Mouse (Mus musculus) urinary bladder, postnatal 10 days (tissue): ENCODE data around the gene Ccdc78.
"Not testable (repeated sequence)": the region's sequence is repeated elsewhere in the genome, so short reads cannot be mapped to it uniquely, and the experiment has no call there.

ENCODE experiments used
- DNase-seq: peaks from one replicate; pipeline ENCODE4 v3.0.0; 2022; ENCODE audit warnings: low spot score

Ccdc78 gene

DNA sequence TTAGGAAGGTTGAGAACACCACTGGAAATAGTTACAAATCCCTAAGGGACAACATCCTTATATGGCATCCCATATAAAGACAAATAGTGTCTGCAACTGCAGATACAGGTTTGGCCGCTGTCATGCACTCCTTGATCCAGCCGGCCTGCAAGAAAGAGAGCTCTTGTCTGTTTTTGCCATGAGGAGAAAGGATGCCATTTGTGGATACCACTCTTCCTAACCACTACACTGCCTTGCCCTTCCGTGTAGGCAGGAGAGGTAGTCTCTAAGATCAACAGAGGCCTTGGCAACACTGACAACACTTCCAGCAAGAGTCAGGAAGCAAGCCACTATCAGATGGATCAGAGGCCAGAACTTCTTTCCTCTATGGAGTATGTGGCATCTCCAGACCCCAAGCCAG lies at the start of gene Ccdc78:
Gene Ccdc78 (plus strand): TSS at position 301 of the 400 bp plus-strand sequence.
- no peak for DNase-seq

DNA sequence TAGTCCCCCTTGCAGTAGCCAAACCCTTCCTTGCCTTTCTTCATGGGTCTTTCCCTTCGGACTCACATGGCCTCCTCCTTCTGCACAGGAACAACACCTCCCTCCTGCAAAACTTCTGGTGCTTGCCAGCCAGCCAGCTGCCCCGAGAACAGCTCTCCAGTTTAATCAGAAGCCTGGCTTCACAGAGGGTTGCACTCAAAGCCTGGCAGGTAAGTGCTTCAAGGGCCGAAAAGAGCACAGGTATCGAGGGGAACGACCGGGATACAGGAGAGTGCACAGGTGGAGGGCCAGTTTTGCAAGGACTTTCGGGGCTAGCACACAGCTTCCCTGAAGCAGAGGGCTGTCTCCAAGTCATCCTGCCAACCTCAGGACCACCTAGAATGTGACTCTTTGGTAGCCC lies 47.5 kb upstream of the Ccdc78 start:
- DNase-seq = no peak

DNA sequence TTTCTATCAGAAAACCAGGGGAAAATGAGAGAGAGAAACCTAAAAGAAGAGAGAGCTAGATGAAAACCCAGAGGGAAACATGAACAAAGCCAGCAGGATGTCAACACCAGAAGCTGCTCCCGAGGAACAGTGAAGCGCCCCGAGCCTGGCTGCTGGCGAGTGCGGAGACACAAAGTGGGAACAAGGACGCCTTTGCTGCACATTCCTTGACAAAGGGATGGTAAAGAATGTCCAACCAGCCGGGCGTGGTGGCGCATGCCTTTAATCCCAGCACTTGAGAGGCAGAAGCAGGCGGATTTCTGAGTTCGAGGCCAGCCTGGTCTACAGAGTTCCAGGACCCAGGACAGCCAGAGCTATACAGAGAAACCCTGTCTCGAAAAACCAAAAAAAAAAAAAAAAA lies 44.9 kb upstream of the Ccdc78 start:
- DNase-seq = not testable (repeated sequence)

DNA sequence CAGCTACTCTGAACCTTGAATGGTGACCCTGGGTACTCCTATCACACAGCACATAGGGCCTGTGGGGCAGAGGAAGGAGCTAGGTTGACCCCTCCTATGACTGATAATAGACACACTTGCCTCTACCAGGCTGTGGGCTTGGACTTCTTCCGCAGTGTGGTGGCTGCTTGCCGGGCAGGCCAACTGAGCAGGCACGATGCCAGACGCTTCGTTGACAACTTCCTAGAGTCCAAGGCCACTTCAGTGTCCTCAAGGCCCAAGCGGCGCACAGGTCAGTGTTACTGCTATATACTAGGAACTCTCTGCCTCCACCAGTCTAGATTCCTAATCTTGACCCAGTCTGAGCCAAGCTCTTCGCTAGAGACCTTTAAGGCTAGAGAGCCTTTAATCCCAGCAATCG lies 42.5 kb upstream of the Ccdc78 start:
- no peak for DNase-seq

DNA sequence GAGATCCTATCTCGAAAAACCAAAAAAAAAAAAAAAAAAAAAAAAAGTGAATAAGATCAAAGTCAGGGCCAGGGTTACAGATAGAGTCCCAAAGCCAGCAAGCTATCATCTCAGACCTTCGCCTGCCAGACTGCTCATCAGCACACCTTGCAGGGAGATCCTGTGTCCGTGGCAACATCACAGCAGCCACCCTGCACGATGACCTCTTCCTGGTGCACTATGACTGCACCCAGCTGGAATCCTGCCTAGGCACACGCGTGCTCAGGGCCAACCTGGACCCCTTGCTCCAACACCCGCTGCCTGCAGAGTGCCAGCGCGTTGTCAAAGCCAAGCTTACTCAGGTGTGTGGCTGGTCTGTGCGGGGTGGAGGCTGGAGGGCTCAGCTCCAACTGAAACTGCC lies 42.1 kb upstream of the Ccdc78 start:
- no peak for DNase-seq

DNA sequence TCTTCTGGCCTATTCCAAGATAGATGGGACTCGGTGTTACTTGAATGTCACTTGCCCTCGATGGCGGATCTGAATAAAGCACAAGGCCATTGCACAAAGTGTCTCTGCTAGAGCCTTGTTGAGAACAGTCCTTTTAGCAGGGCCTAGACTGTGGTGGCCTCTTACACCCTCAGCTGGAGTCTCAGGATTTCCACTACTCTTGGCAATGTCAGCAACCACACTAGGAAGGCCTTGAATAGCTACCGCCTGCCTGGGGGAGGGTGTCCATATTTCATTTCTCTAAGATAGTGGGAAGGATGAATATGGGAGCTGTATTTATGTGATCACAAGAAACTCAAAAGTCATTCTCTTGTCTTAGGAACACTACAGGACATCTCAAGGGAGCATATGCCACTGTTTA lies 38.1 kb upstream of the Ccdc78 start:
- no peak for DNase-seq

DNA sequence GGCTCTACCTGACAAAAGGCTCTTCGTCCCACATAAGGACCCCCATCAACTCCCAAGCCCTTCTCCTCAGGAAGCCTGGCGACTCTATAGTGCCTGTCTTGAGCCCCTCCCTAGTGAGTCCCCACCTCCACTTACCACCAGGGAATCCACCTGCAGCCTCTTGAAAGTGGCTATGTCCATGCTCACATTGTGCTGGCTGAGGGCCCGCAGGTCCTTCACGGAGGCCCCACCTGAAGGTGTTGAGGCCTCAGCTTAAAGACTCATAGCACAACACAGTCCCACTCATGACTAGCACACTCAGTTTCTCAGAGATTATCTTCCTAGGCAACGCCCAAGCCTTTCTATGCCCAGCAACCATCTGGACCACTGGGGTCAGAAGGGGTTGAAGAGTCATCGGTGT lies 37.1 kb upstream of the Ccdc78 start:
- DNase-seq = no peak

DNA sequence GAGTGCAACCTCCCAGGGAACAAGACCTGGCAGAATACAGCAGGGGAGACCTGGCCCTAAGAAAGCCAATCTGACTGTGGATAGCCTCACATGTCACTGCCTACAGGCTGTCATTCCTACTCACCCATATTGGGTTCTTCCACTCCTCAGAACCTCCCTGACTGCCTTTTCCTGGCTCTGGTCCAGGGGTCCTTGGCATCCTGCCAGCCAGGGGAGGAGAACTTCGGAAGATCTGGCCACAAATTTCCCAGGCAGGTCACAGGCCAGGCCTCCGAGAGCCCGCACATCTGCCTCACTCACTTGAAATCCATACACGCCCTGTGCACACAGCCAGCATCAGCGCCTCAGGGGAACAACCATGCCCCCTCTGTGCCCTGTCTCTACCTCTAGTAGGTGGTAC lies 34.9 kb upstream of the Ccdc78 start:
- no peak for DNase-seq

DNA sequence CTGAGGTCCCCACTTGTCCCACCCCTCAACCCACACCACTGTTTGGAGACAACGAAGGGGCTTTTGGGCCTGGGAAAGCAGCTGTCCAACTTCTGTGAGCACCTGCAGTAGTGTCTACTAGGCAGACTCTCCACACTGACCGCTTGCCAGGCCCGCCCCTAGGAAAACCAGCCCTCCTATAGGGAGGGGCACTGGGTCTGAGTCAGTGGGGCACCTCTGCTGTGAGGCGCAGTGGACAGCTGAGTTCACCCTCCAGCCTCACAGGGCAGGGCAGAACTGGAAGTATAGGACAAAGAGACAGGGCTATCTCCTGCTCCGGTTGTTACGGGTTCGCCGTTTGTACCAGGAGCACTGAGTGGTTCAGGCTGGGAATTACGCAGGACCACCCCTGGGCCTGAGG lies 32.1 kb upstream of the Ccdc78 start, which contains the start of gene Msln:
Gene Msln (minus strand): TSS at position 138 of the 400 bp plus-strand sequence.
- DNase-seq = no peak

DNA sequence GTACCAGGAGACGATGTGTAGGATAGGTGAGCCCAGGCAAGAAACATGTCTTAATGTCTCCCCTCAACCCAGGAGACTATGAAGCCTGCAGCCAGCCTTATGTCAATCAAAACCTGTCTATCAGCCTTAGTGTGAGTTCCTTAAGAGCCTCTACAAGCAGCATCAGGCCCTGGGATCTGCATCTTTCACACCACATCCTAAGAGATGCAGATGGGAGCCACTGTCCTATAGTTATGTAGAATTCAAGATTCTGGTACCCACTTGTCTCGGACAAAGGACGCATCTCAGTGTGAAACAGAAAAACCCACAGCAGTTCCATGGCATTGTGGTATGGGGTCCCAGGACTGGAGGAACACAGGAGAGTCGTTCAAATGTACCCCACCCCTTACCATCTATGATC lies 31.3 kb upstream of the Ccdc78 start:
- no peak for DNase-seq

DNA sequence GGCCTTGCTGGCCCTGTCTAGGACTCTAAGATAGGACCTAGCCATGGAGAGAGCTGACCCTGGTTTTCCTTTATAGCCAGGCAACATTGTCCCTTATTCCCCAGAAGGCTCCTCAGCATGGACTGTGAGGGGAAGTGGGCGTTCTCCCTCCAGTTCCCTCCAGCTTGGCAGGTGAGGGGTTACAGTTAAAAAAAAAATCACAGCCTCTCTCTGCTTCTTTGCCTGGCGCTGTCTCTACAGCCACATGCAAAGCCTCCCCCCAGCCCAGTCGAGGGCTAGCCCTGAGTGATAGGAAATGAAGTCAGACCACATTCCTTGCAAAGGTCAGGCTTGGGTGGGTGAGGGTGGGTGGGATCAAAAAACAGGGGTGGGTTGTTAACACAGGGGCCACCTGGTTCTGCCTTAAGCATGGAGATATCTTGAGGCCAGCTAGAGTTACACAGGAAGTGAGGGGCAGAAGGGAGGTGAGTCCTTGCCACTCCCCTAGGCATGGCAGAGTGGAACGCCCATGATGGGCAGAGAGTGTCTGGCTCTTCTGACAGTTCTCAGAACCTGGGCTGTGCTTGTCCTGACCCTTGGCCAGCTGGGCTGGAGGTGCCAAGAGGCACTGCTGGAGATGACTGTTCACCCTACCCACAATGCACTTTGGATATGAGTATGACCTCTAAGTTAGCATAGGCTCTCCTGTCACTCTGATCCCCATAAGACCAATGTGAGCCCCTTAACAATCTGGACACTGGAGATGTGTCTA lies 30.6 kb upstream of the Ccdc78 start:
- DNase-seq = no peak

DNA sequence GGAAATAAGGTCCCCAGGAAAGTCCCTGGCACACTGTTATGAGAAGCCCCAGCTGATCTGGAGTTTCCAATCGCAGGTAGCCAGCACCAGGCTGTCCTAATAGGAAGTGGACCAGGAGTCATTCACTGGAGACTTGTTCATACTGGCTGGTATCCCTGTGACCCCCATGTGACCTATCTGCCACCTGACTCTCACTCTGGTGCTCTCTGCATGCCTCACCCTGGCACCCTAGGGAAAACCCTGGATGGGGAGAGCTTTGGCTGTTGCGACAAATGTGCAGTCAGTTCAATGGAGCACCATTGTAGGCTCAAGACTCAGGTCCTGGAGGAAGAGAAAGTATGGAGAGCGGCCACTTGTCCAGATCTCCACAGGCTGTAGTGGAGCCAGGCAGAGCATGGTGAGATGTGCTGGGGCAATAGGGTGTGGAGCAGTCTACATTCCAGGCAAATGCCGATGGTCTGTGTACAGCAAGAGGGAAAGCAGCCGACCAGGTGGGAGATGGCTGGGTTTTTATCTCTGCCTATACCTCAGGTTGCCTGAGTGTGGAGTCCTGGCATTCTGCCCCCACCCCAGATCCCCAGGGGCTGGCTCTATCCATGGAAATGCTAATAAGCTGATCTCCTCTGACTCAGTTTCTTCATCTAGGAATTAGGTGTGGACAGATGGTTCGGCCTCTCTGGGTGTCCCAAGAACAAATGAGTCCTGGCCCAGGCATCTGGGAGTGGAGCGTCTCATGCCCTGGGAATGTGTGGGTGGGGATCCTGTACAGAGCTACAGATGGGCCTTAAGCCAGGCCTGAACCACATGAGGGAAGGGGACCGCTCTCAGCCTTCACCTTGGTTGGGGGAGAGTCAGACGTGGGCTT lies 29.8 kb upstream of the Ccdc78 start:
- no peak for DNase-seq

DNA sequence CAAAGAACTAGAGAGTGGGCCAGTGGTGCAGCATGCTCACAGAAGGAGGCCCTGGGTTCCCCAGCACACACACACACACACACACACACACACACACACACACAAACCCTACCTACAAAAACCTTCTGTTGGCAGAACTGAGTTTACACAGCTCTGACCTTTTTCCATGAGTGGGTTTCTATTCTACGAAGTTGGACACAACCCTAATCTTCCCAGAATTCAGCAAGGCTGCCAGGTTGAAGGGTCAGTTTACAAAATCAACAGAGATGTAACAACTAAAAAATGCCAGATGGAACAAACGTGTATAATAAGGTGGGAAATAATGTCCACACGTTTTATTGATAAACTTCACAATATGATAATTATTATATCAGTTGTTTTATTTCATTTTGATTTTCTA lies 28.7 kb upstream of the Ccdc78 start:
- no peak for DNase-seq

DNA sequence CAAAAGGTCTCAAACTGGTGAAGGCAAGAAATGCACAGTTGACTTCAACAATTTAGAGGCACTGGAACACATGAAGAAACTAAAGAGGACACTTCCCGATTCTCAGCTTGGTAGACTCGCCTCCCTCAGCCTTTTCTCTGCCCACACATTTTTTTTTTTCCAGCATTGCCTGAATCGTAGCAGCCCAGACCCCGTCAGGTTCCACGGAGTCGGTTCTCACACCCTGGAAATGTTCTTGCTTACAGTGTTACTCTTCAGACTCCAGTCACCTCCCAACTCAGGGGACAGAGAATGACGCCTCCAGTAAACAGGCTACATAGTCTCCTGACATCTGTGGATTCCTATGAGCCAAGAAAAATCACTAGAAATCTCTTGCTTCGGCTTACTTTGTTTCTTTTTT lies 26.2 kb upstream of the Ccdc78 start:
- DNase-seq = no peak

DNA sequence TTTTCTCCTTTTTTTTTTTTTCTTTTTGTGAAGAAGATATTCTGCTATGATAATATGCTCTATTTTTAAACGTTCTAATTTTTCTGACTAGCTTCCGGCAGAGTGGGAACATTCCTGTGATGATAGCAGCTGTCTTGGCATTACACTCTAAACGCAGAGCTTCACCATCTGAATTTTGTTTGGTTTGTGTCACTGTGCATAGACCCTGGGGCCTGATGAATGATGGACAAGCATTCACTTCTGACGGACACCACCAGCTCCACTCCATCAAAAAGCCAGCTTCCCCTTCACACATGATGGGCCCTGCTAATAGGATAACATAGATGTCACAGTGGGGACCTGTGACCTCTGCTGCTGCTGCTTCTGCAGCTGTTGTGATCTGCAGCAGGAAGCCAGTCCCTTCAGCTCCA lies 24.8 kb upstream of the Ccdc78 start:
- DNase-seq = no peak

DNA sequence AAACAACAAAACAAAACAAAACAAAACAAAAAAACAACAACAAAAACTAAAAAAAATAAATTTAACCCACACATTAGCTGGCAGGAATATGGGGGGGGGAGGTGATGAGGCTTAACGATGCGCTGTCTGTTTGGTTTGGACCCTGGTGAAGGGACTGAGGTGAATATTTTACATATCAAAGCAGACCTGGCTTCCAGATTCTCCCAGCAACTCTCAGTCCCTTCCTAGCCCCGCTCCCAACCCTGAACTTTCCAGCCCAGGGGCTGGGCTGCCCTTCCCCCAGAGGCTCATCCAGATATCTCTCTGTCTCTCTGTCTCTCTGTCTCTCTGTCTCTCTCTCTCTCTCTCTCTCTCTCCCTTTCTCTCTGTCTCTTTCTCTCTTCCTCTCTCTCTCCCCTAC lies 23.8 kb upstream of the Ccdc78 start:
- no peak for DNase-seq

DNA sequence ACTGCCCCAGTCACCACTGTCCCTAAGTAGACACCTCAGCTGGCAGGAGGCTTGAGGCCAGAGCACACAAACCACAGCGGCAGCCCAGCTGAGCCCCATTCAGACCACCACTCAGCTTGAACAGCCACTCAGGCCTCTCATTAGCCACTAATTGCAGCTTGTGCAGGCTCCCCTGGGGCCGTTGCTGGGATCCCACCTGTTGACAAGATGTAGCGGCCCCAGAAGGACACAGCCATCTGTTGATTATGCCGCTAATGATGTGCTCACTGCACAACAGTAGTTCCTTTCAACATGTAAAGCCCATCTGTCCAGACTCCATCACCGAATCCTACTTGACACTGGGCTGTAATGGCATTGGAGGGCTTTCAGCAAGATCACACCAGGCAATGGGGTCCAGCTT lies 20.5 kb upstream of the Ccdc78 start:
- DNase-seq = no peak

DNA sequence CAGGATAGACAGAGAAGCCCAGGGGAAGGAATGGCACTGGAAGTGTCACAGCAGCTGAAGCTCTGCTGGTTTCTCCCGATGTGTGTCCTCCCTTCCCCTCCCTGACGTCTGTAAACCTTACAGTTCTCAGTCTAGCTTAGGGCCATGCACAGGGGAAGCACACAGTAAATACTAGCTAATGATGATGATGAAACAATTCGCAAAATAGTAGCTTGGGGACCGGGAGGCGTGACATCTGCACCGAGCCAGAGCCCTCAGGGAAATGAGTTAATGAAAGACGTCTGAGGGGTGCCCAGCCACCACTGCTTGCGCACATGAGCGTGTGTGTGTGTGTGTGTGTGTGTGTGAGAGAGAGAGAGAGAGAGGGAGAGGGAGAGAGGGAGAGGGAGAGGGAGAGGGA lies 17.0 kb upstream of the Ccdc78 start:
- no peak for DNase-seq

DNA sequence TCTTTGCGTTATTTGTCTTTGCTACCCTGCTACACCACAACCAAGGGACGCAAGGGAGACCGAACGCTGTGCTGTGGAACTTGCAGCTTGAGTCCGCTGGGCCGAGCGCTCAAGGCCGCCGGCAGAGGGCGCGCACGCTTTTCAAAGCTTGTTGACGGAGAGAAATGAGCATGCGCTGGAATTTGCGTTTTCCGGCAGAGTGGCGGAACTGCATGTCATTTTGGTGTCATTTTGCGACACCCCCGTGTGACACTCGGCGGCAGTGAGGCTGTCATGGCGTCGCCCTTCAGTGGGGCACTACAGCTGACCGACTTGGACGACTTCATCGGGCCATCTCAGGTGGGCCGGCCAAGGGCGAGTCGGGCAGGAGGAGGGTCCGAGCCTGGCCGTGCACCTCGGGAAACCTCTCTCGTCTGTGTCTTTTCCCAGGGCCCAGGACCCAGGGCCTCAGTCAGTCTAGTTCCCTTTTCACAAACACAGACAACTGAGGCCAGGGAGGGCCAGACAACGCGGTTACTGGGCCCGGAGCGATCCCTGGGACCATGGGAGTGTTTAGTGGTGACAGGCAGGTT lies 12.7 kb upstream of the Ccdc78 start, which contains the start of gene Narfl:
Gene Narfl (plus strand): TSS at position 228 of the 572 bp plus-strand sequence.
- peak; percentile 95 for DNase-seq

DNA sequence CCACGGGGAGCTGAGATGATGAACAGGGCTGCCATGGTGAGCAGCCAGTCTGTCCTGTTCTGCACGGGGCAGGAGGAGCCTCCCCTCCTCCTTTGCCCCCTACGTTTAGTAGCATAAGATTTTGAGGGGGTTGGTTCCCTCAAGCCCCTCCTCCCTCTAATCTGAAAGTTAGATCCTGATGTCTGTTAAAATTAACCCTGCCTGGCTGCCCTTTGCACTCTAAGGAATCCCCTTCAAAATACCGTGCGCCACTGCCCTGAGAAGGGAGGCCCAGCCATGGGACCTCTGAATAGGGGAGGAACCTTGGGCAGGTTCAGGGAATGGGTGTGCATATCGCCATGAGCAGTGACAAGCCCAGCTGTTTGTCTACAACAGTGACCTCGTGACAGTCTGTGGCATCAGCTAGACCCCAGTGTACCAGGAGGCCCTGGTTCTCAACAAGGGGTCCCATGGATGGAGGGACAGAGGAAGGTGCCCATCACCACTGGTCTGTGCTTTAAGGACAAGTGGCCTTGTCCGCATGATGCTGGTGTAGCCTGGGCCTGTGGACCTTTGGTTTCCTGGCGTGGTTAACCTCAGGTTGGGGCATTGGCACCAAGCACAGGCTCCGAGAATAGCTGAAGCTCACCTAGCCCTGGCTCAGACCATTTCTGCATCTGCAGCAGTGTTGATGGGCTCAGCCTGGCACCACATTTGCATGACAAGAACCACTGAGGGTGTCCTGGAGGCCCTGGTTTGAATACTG lies 10.9 kb upstream of the Ccdc78 start:
- no peak for DNase-seq

DNA sequence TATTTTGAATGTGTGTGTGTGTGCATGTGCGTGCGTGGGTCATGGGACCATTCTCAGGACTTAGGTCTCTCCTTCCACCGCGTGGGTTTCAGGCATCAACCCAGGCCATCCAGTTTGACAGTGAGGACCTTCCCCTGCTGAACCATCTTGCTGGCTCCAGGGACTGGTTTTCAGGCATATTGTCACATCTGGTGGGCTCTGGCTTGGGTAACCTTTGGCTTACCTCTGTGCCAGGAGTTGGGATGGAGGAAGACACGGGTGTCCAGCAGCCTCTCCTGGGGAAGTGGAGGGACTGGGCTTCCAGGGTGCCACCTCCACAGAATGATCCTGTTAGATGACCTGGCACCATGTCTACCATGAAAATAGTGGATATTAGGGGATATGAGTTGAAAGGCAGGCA lies 8.4 kb upstream of the Ccdc78 start:
- DNase-seq = no peak

DNA sequence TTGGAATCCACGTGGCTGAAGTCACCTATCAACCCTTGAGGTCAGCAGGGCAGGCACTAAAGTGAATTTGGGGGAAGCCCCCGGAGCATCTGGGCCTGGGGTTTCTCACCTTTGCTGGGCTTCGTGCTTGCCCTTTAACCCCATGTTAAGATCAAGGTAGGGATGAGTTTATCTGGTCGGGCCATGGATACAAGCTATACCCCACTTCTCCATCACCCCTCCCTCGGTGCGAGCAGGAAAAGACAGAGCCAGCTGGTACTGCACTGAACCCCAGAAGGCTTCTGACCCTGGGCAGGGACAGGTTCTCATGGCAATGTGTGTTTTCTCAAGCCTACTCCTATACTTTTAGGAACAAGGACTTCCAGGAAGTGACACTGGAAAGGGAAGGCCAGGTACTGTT lies 5.0 kb upstream of the Ccdc78 start:
- no peak for DNase-seq
